Mouse (Mus musculus): ENCODE measurements at regions not wholly inside any gene's neighbourhood (a gene's known extent, or its start where the extent isn't known, plus 50 kb on each side); places are given as distances from the start of the nearest gene placed in this dataset.

- TF ChIP-seq POLR2A (IDR thresholded peaks at IDR 0.05; ENCODE audit: low read depth, low read length) (no peak), MEF2A (IDR thresholded peaks at IDR 0.05; ENCODE audit: borderline replicate concordance, low read depth, low read length) (no peak), MYC (IDR thresholded peaks at IDR 0.05; ENCODE audit: low read depth, low read length) (no peak), CTCF (conservative IDR thresholded peaks at IDR 0.05 in 1 of 2, IDR thresholded peaks at IDR 0.05 in 1 of 2; ENCODE audit: low read depth in 2 of 2, low read length in 2 of 2) (no peak), SMC3 (IDR thresholded peaks at IDR 0.05; ENCODE audit: low read depth, low read length) (no peak)
Measured at GRCm38 (mm10) chr15:60136671-60137070, 120.3 kb upstream of the 4933412E24Rik start.
